Mouse (Mus musculus) heart, embryonic 11.5 days (tissue): ENCODE results near the gene Cd28. TPM values are rescaled to one million over a fixed set of nuclear protein-coding genes. Genes with fewer than 3 reads are reported as not detected.
"Not testable (repeated sequence)": the region's sequence is repeated elsewhere in the genome, so short reads cannot be mapped to it uniquely, and the experiment has no call there.

ENCODE experiments used
- ATAC-seq: fragments of 200-750 bp; cut with Nextera tagmentation; replicated peaks from 2 replicates; pipeline ENCODE4 v1.8.0; 2017; ENCODE audit warnings: moderate library complexity; ENCODE audit not compliant: insufficient number of reproducible peaks, low FRiP score, low TSS enrichment
- H3K27ac ChIP-seq: fragments of 300-500 bp; sonication (generic); 2 replicates; pipeline ENCODE4 v1.5.1; 2014; ENCODE audit warnings: mild to moderate bottlenecking, low read depth, low read length
- H3K27me3 ChIP-seq: fragments of 300-500 bp; sonication (generic); 2 replicates; pipeline ENCODE4 v1.6.1; 2014; ENCODE audit warnings: mild to moderate bottlenecking, low read length, mixed read lengths; ENCODE audit not compliant: control insufficient read depth, insufficient read depth
- H3K36me3 ChIP-seq: fragments of 300-500 bp; sonication (generic); 2 replicates; pipeline ENCODE4 v1.6.1; 2014; ENCODE audit warnings: mild to moderate bottlenecking, low read length, moderate library complexity, mixed read lengths; ENCODE audit not compliant: control insufficient read depth, insufficient read depth
- H3K4me1 ChIP-seq: fragments of 300-500 bp; sonication (generic); 2 replicates; pipeline ENCODE4 v1.6.1; 2014; ENCODE audit warnings: low read length; ENCODE audit not compliant: control insufficient read depth, insufficient read depth
- H3K4me2 ChIP-seq: fragments of 300-500 bp; sonication (generic); 2 replicates; pipeline ENCODE4 v1.6.1; 2014; ENCODE audit warnings: mild to moderate bottlenecking, moderate library complexity
- H3K4me3 ChIP-seq: fragments of 300-500 bp; sonication (generic); 2 replicates; pipeline ENCODE4 v1.5.1; 2014; ENCODE audit warnings: low read depth, low read length
- H3K9ac ChIP-seq: fragments of 300-500 bp; sonication (generic); 2 replicates; pipeline ENCODE4 v1.6.1; 2014; ENCODE audit warnings: mild to moderate bottlenecking, low read depth, low read length, moderate library complexity
- H3K9me3 ChIP-seq: fragments of 300-500 bp; sonication (generic); replicated peaks from 2 replicates; pipeline ENCODE4 v1.6.1; 2016; ENCODE audit warnings: low read length; ENCODE audit not compliant: control insufficient read depth
- WGBS: fragments of 180-500 bp; shearing (Covaris S2); extraction: QIAGEN DNeasy Blood & Tissue Kit; methylation state at CpG from one replicate; pipeline ENCODE4 v1.1.7; 2014; ENCODE audit not compliant: insufficient replicate concordance; 5-methylcytosine and 5-hydroxymethylcytosine counted together
- polyA plus RNA-seq: library from polyadenylated mRNA; unstranded; fragments of >200 nt; fragmentation: Nextera tagmentation; extraction: Ambion mirVana; gene quantifications from 2 replicates; pipeline ENCODE4 v1.2.1, GENCODE M21; 2014

The Cd28 gene
- polyA plus RNA-seq, 1 experiment from 2014 or later = 0.07 TPM

DNA sequence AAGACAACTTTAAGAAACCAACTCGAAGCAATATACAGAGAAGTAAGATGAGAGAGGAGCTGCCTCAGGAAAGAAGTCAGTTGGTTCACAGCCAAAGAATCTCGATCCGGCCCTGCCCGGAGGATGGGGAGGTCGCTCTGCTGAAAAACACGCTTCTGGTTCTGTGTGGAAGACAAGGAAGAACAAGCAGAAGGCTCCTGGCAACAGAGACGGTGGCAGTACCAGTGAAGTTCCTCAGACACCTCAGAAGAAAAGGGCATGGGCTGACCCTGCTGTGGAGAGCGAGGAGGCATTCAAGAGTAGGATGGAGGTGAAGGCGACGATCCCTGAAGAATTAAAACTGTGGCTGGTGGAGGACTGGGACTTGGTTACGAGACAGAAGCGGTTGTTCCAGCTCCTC lies 92.6 kb downstream of the Cd28 start:
- Histone ChIP-seq H3K9ac (no peak overlapping the region), H3K9me3 (no peaks in the 10 kb centered on the region), H3K27ac (no peak overlapping the region), H3K4me3 (no peak overlapping the region), H3K4me2 (no peak overlapping the region), H3K36me3 (no peaks in the 10 kb centered on the region), H3K4me1 (no peaks in the 10 kb centered on the region), H3K27me3 (no peaks in the 10 kb centered on the region)
- WGBS = 80% methylated on average over 12 of the region's 12 CpGs
- ATAC-seq = no peak

DNA sequence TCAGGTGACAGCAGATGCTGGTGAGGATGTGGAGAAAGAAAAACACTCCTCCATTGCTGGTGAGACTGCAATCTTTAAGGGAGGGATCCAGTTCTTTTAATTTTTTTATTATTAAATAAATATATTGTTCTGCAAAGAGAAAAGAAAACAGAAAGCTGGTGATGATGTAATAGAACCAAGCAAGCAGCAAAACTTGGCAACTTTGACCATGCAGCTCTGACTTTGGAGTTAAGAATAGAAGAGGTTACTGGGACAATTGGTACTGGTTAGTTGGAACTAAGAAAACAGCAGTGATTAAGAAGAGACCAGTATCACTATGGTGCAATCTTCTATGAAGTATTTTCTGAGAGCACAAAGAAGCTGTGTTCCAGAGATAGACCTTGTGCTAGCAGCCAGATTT lies 94.2 kb downstream of the Cd28 start:
- Histone ChIP-seq H3K4me1 (no peaks in the 10 kb centered on the region), H3K4me2 (no peak overlapping the region), H3K9me3 (no peaks in the 10 kb centered on the region), H3K27me3 (no peaks in the 10 kb centered on the region), H3K27ac (no peak overlapping the region), H3K4me3 (no peak overlapping the region), H3K9ac (no peak overlapping the region), H3K36me3 (no peaks in the 10 kb centered on the region)
- ATAC-seq = no peak

GRCm38 (mm10) chr1:60811998-60812397 lies 95.4 kb downstream of the Cd28 start:
- no peak overlapping the region for H3K27ac ChIP-seq
- H3K4me1 ChIP-seq = 0 out of 2 replicates have a peak, but pooled peaks cover 3% of the 10 kb centered on the region
- H3K9me3 ChIP-seq = no peaks in the 10 kb centered on the region
- no peak overlapping the region for H3K4me2 ChIP-seq
- no peak for ATAC-seq
- H3K9ac ChIP-seq = no peak overlapping the region
- H3K4me3 ChIP-seq = no peak overlapping the region
- 60% methylated on average over 1 of the region's 1 CpGs for WGBS
- no peaks in the 10 kb centered on the region for H3K27me3 ChIP-seq
- H3K36me3 ChIP-seq = no peaks in the 10 kb centered on the region

DNA sequence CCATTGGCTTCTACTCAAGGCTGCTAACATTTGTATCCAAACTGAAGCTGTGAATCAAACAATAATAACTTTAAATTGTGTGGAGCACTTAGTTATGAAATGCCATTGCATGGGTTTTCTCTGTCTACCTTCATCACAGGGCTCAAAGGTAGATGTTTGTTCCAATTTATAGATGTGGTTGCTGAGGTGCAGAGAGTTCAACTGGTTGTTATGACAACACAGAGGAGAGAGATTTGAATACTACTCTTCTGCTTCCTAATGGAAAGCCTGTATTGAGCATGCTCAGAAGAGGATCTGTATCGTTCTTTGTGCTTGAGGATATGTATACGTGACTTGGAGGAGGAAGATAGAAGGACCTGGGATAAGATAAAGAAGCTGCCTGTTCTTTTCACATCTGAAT lies 96.8 kb downstream of the Cd28 start:
- H3K36me3 ChIP-seq = no peaks in the 10 kb centered on the region
- H3K4me1 ChIP-seq = 0 out of 2 replicates have a peak, but pooled peaks cover 3% of the 10 kb centered on the region
- H3K4me2 ChIP-seq = no peak overlapping the region
- no peak overlapping the region for H3K9ac ChIP-seq
- no peaks in the 10 kb centered on the region for H3K27me3 ChIP-seq
- H3K27ac ChIP-seq = no peak overlapping the region
- no peak overlapping the region for H3K4me3 ChIP-seq
- no peaks in the 10 kb centered on the region for H3K9me3 ChIP-seq
- WGBS = 50% methylated on average over 2 of the region's 2 CpGs
- no peak for ATAC-seq

DNA sequence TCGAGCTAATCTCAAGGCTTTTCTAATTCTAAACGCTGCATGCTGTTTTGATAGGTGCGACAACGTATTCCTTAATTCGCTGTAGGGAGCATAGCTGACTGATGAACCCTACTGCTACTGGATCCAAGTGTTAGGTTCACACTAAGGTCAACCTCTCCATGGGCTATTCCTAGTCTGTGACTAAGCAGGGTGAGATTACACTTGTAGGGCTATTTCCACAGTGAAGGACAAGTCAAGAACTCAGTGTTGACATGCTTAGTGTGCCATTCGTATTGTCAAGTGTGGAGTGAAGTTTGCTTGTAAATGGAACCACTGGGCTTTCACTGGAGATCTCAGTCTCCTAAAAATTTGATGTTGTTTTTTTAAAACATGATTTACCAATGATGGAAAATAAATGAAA lies 99.3 kb downstream of the Cd28 start:
- 61% methylated on average over 6 of the region's 6 CpGs for WGBS
- no peak overlapping the region for H3K27ac ChIP-seq
- peak; percentile 49; the same call in 1 of the 2 replicates for ATAC-seq

DNA sequence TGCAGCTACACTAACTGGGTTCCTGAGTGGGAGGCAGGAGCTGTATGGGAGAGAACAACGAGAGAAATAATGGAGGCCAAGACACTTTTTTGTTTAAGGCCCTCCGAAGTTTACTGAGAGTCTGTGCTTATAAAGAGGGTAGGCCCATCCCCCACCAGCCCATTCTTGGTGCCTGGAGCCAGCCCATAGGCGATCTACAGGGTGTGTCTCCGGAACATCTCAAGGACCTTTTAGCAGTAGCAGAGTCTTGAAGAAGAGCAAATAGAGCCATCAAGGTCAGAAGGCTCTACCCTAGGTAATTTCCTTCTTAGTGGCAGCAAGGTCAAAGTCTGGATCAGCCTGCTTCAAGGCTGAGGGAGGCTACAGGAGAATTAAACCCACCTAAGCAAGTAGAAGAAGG lies 101.9 kb downstream of the Cd28 start:
- H3K27ac ChIP-seq, ATAC-seq, H3K4me3 ChIP-seq, H3K4me1 ChIP-seq, H3K9me3 ChIP-seq, H3K4me2 ChIP-seq, H3K9ac ChIP-seq, H3K27me3 ChIP-seq, H3K36me3 ChIP-seq: not testable (repeated sequence)
- 76% methylated on average over 4 of the region's 4 CpGs for WGBS

More for the DNA sequence above, 99.3 kb downstream of the Cd28 start:
- H3K9me3 ChIP-seq = no peaks in the 10 kb centered on the region
- H3K4me3 ChIP-seq = no peak overlapping the region
- H3K4me1 ChIP-seq = 0 out of 2 replicates have a peak, but pooled peaks cover 3% of the 10 kb centered on the region
- no peak overlapping the region for H3K9ac ChIP-seq
- H3K4me2 ChIP-seq = no peak overlapping the region
- H3K27me3 ChIP-seq = no peaks in the 10 kb centered on the region
- H3K36me3 ChIP-seq = no peaks in the 10 kb centered on the region

GRCm38 (mm10) chr1:60819993-60820392 lies 103.4 kb downstream of the Cd28 start:
- Histone ChIP-seq H3K36me3 (no peaks in the 10 kb centered on the region), H3K9ac (no peak overlapping the region), H3K4me2 (no peak overlapping the region), H3K4me1 (peaks cover 10% of the 10 kb centered on the region), H3K9me3 (no peaks in the 10 kb centered on the region), H3K27me3 (no peaks in the 10 kb centered on the region), H3K27ac (no peak overlapping the region), H3K4me3 (no peak overlapping the region)
- WGBS = 82% methylated on average over 2 of the region's 2 CpGs
- ATAC-seq = no peak

- WGBS = 81% methylated on average over 2 of the region's 2 CpGs
- no peak for ATAC-seq
- Histone ChIP-seq H3K9ac (no peak overlapping the region), H3K4me1 (peaks cover 10% of the 10 kb centered on the region), H3K27ac (no peak overlapping the region), H3K4me3 (no peak overlapping the region), H3K4me2 (no peak overlapping the region), H3K27me3 (no peaks in the 10 kb centered on the region), H3K9me3 (no peaks in the 10 kb centered on the region), H3K36me3 (no peaks in the 10 kb centered on the region)
Measured at GRCm38 (mm10) chr1:60820981-60821380, 104.4 kb downstream of the Cd28 start.

GRCm38 (mm10) chr1:60821590-60821989 lies 105.0 kb downstream of the Cd28 start:
- no peak for ATAC-seq
- H3K27ac ChIP-seq = no peak overlapping the region
- no peaks in the 10 kb centered on the region for H3K36me3 ChIP-seq
- WGBS = 41% methylated on average over 3 of the region's 3 CpGs
- no peak overlapping the region for H3K9ac ChIP-seq
- H3K4me2 ChIP-seq = no peak overlapping the region
- H3K4me3 ChIP-seq = no peak overlapping the region
- peaks cover 7% of the 10 kb centered on the region for H3K4me1 ChIP-seq
- H3K9me3 ChIP-seq = no peaks in the 10 kb centered on the region
- no peaks in the 10 kb centered on the region for H3K27me3 ChIP-seq
